Mouse (Mus musculus): ENCODE measurements around the gene Slc12a4. TPM values are rescaled to one million over a fixed set of nuclear protein-coding genes. Genes with fewer than 3 reads are reported as not detected.

Slc12a4 gene
- total and polyA plus RNA-seq, 2 experiments from 2014 or later, result 9.6 to 12.1 TPM

DNA sequence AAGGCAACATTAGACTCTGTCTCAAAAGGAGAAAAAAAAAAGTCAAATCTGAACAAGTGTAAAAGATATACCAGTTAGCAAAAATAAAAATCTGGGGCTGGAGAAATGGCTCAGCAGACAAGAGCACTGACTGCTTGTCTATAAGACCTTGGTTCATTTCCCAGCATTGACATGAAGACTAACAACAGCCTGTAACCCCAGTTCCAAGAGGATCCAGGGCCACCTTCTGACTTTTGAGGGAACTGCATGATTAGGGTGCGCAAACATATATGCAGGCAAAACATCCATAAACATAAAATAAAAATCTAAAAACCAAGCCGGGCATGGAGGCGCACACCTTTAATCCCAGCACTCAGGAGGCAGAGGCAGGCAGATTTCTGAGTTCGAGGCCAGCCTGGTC lies 40.5 kb upstream of the Slc12a4 start:
- ATAC-seq (ENCODE audit: low FRiP score) (no peak), DNase-seq (ENCODE audit: low spot score) (no peak)
- Histone ChIP-seq H3K4me3 (ENCODE audit: low read depth, low read length) (no peak overlapping the region), H3K27ac (ENCODE audit: low read depth, low read length) (no peak overlapping the region), H3K36me3 (ENCODE audit: insufficient read depth, low read length) (no peaks in the 10 kb centered on the region), H3K4me1 (ENCODE audit: insufficient read depth, low read length) (peaks cover 12% of the 10 kb centered on the region), H3K9ac (replicated peaks; ENCODE audit: low read length, poor library complexity, severe bottlenecking) (no peak overlapping the region), H3K4me2 (ENCODE audit: low read depth, low read length, poor library complexity, severe bottlenecking) (no peak overlapping the region), H3K9me3 (ENCODE audit: low read length) (no peaks in the 10 kb centered on the region), H3K27me3 (ENCODE audit: insufficient read depth, low read length) (no peaks in the 10 kb centered on the region)
- peak; percentile 25; the same call in 1 of the 2 replicates for TF ChIP-seq CTCF (IDR thresholded peaks at IDR 0.05)
- 96% methylated on average over 4 of the region's 4 CpGs for WGBS

DNA sequence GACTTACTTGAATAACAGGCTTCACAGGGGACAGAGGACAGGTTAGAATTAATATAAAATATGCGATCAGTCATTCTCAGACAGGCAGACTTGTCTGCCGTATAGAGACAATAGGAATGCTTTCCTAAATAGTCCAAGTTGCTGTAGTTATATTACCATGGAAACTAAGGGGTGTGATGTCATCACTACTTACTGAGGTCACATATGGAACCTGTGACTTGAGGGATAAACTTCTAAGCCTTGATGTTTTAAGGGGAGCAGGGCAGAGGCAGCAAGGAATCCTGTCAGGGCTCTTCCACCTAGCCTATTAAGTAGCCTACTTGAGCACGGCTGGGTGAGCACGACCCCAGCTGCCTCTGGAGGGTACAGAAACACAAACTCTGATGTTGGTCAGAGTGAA lies 40.0 kb upstream of the Slc12a4 start, which contains the start of gene Dpep2nb:
Dpep2nb (minus strand) TSS at position 101 of the 400 bp plus-strand sequence.
- no peaks in the 10 kb centered on the region for H3K36me3 ChIP-seq (ENCODE audit: insufficient read depth, low read length)
- WGBS, result 78% methylated on average over 4 of the region's 4 CpGs
- no peak within 1 kb of the TSS for H3K4me2 ChIP-seq (ENCODE audit: low read depth, low read length, poor library complexity, severe bottlenecking)
- ATAC-seq (ENCODE audit: low FRiP score) (no peak), DNase-seq (ENCODE audit: low spot score) (no peak)
- H3K9ac ChIP-seq (replicated peaks; ENCODE audit: low read length, poor library complexity, severe bottlenecking), result no peak within 1 kb of the TSS
- no peak for TF ChIP-seq CTCF (IDR thresholded peaks at IDR 0.05)
- H3K27me3 ChIP-seq (ENCODE audit: insufficient read depth, low read length), result no peaks in the 10 kb centered on the region
- no peaks in the 10 kb centered on the region for H3K9me3 ChIP-seq (ENCODE audit: low read length)
- H3K4me1 ChIP-seq (ENCODE audit: insufficient read depth, low read length), result peaks cover 12% of the 10 kb centered on the region
- H3K27ac ChIP-seq (ENCODE audit: low read depth, low read length), result no peak within 1 kb of the TSS
- no peak within 1 kb of the TSS for H3K4me3 ChIP-seq (ENCODE audit: low read depth, low read length)

DNA sequence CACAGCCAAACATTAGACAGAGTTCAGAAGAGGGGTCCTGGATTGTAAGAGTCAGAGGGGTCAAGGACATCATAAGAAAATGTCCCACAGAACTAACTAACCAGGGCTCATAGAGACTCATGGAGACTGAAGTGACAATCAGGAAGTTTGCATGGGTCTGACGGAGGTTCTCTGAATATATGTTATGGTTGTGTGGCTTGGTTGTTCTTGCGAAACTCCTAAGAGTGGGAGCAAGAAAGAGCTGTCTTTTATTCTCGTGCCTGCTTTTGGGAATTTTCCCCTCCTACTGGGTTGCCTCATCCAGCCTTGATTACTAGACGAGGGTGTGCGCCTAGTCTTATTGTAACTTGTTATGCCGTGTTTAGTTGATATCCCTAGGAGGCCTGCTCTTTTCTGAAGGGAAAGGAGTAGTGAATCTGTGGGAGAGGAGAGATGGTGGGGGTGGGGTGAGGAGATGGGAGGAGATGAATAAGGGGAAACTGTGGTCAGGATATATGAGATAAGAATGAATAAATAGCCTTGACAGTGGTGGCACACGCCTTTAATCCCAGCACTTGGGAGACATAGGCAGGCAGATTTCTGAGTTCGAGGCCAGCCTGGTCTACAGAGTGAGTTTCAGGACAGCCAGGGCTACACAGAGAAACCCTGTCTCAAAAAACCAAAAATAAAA lies 38.8 kb upstream of the Slc12a4 start:
- ATAC-seq (ENCODE audit: low FRiP score), result no peak
- TF ChIP-seq CTCF (IDR thresholded peaks at IDR 0.05), result no peak

DNA sequence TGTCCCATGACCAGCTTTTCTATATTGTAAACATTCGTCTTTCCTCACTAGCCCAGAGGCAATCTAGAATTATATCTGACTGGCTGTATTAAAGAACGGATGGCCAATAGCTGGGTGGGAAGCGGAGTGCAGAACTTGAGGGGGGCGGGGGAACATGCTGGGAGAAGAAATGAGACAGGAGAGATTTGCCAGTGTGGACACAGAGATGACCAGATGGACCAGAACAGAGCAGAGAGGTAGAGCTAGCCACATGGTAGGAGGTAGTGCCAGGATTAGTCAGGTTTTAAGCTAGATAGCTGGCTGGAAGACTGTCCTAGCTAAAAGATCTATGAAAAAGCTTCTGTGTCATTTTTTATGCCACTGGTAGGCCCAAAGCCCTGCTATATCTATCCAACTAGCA lies 36.0 kb upstream of the Slc12a4 start:
- H3K4me1 ChIP-seq (ENCODE audit: insufficient read depth, low read length), result no peaks in the 10 kb centered on the region
- no peak overlapping the region for H3K4me2 ChIP-seq (ENCODE audit: low read depth, low read length, poor library complexity, severe bottlenecking)
- H3K27me3 ChIP-seq (ENCODE audit: insufficient read depth, low read length), result no peaks in the 10 kb centered on the region
- no peak overlapping the region for H3K4me3 ChIP-seq (ENCODE audit: low read depth, low read length)
- no peak overlapping the region for H3K27ac ChIP-seq (ENCODE audit: low read depth, low read length)
- 87% methylated on average over 4 of the region's 4 CpGs for WGBS
- H3K9me3 ChIP-seq (ENCODE audit: low read length), result no peaks in the 10 kb centered on the region
- no peak for DNase-seq (ENCODE audit: low spot score)
- no peaks in the 10 kb centered on the region for H3K36me3 ChIP-seq (ENCODE audit: insufficient read depth, low read length)
- TF ChIP-seq CTCF (IDR thresholded peaks at IDR 0.05), result no peak
- no peak overlapping the region for H3K9ac ChIP-seq (replicated peaks; ENCODE audit: low read length, poor library complexity, severe bottlenecking)
- ATAC-seq (ENCODE audit: low FRiP score), result no peak

More for the DNA sequence above, 38.8 kb upstream of the Slc12a4 start:
- H3K4me3 ChIP-seq (ENCODE audit: low read depth, low read length), result no peak overlapping the region
- no peak overlapping the region for H3K4me2 ChIP-seq (ENCODE audit: low read depth, low read length, poor library complexity, severe bottlenecking)
- peaks cover 2% of the 10 kb centered on the region; the same call in 1 of the 2 replicates for H3K4me1 ChIP-seq (ENCODE audit: insufficient read depth, low read length)
- DNase-seq (ENCODE audit: low spot score), result no peak
- H3K27ac ChIP-seq (ENCODE audit: low read depth, low read length), result no peak overlapping the region
- no peaks in the 10 kb centered on the region for H3K27me3 ChIP-seq (ENCODE audit: insufficient read depth, low read length)
- H3K36me3 ChIP-seq (ENCODE audit: insufficient read depth, low read length), result no peaks in the 10 kb centered on the region
- H3K9me3 ChIP-seq (ENCODE audit: low read length), result no peaks in the 10 kb centered on the region
- whole genome bisulfite sequencing, result 80% methylated on average over 8 of the region's 8 CpGs
- no peak overlapping the region for H3K9ac ChIP-seq (replicated peaks; ENCODE audit: low read length, poor library complexity, severe bottlenecking)

DNA sequence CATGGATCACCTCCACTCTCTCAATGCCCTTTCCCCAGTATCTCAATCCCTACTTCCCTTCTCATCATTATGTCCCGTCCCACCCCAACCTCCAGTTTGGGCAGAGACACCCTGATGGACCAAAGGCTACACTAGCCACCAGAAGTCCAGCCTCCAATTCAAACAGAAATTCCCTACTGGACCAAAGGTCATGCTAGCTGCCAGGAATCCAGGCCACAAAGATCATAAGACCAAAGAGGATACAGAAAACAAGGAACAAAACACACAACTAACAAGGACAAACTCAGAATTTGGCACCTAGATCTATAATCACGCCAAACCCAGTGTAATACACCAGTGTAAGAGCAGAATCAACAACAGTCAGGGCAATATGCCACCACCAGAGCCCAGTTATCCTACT lies 33.1 kb upstream of the Slc12a4 start:
- Histone ChIP-seq H3K9ac (replicated peaks; ENCODE audit: low read length, poor library complexity, severe bottlenecking) (no peak overlapping the region), H3K9me3 (ENCODE audit: low read length) (no peaks in the 10 kb centered on the region), H3K27me3 (ENCODE audit: insufficient read depth, low read length) (no peaks in the 10 kb centered on the region), H3K4me3 (ENCODE audit: low read depth, low read length) (no peak overlapping the region), H3K36me3 (ENCODE audit: insufficient read depth, low read length) (no peaks in the 10 kb centered on the region), H3K27ac (ENCODE audit: low read depth, low read length) (no peak overlapping the region), H3K4me1 (ENCODE audit: insufficient read depth, low read length) (no peaks in the 10 kb centered on the region), H3K4me2 (ENCODE audit: low read depth, low read length, poor library complexity, severe bottlenecking) (no peak overlapping the region)
- DNase-seq (ENCODE audit: low spot score) (no peak), ATAC-seq (ENCODE audit: low FRiP score) (no peak)
- WGBS, result 87% methylated on average over 2 of the region's 2 CpGs
- TF ChIP-seq CTCF (IDR thresholded peaks at IDR 0.05), result no peak

DNA sequence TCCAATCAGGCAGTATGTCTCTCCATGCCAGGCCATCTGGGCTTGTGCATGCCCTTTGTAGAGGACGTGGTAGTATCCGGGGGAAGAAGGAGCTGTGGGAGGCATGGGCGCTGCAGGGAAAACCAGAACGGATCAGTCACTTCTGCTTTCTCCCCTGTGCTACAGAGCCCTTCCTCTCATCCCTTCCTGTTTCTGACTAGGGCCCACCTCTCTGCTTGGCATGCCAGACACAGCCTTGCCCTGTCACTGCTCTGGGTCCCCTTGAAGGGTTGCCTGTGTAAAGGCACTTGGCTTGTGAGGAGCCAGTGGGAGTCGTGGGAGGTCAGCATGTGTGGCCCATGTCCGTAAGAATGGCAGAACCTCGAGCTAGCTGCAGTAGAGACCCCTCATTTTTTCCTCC lies 30.5 kb upstream of the Slc12a4 start:
- H3K4me1 ChIP-seq (ENCODE audit: insufficient read depth, low read length), result no peaks in the 10 kb centered on the region
- no peak overlapping the region for H3K27ac ChIP-seq (ENCODE audit: low read depth, low read length)
- H3K4me3 ChIP-seq (ENCODE audit: low read depth, low read length), result no peak overlapping the region
- no peak for DNase-seq (ENCODE audit: low spot score)
- H3K27me3 ChIP-seq (ENCODE audit: insufficient read depth, low read length), result no peaks in the 10 kb centered on the region
- TF ChIP-seq CTCF (IDR thresholded peaks at IDR 0.05), result no peak
- H3K9ac ChIP-seq (replicated peaks; ENCODE audit: low read length, poor library complexity, severe bottlenecking), result no peak overlapping the region
- WGBS, result 81% methylated on average over 7 of the region's 7 CpGs
- no peaks in the 10 kb centered on the region for H3K9me3 ChIP-seq (ENCODE audit: low read length)
- H3K36me3 ChIP-seq (ENCODE audit: insufficient read depth, low read length), result no peaks in the 10 kb centered on the region
- no peak overlapping the region for H3K4me2 ChIP-seq (ENCODE audit: low read depth, low read length, poor library complexity, severe bottlenecking)
- no peak for ATAC-seq (ENCODE audit: low FRiP score)
